Mouse (Mus musculus): ENCODE results near the gene Sept7. TPM values are rescaled to one million over a fixed set of nuclear protein-coding genes. Genes with fewer than 3 reads are reported as not detected.
A peak's percentile ranks its signal among the peaks of the same experiment; 100 is the strongest.

Sept7 gene
- polyA plus RNA-seq, 1 experiment from 2014 or later = 233 TPM

DNA sequence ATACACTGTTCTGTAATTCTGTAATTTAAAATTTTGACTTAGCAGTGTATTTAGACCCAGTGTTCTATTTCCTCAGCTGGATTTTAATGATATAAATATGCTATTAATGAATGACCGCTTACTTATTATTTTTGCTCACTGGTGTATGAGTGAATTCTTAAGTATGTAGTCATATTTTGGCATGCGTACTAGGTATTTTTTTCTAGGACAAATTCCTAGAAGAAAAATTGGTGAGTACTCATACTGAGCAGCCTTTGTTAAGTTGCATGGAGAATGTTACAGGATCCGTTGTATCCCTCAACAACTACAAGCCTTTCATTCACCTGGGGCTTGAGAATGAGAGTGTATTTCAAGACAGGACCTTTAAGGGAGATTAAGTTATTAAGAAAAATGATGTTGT lies 10.0 kb upstream of the Sept7 start:
- Histone ChIP-seq H3K4me1 (no peaks in the 10 kb centered on the region), H3K27ac (no peak overlapping the region), H3K4me3 (no peak overlapping the region), H3K27me3 (ENCODE audit: low read depth, poor library complexity, severe bottlenecking) (no peaks in the 10 kb centered on the region), H3K36me3 (no peaks in the 10 kb centered on the region), H3K9me3 (replicated peaks) (no peaks in the 10 kb centered on the region)
- DNase-seq (ENCODE audit: low spot score) = no peak
- WGBS = 94% methylated on average over 3 of the region's 3 CpGs

DNA sequence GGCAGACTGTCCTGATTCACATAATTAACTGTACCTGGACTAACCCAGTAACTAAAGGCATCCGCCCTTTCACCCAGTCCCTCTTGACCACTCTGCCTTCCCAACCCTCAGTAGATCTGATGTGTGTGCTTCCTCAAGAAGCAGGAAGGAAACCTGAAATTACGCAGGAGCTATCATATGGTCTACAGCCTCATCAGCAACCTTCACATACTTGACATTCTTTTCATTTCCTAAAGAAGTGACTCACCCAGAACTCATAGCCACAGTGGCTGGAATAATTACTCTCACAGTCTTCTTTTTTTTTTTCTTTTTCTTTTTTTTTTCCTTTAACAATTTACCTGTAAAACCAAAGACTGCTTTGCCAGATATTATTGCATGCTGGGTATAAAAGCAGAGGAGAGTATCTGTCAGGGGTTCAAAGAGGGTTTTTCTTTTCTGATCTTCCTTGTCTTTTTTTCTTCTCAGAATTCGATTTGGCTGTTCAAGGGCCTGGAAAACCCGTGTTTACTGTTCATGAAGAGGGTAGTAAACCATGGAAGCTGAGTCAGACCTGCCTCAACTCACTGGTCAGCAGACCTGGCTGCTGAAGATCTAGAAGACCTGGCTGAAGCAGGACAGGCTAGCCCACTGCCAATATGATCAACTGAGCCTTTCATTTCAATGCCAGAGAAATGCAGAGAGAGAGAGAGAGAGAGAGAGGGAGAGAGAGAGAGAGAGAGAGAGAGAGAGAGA lies 8.1 kb upstream of the Sept7 start:
- Histone ChIP-seq H3K4me1 (no peaks in the 10 kb centered on the region), H3K9me3 (replicated peaks) (no peaks in the 10 kb centered on the region), H3K4me3 (no peak overlapping the region), H3K36me3 (no peaks in the 10 kb centered on the region), H3K27me3 (ENCODE audit: low read depth, poor library complexity, severe bottlenecking) (no peaks in the 10 kb centered on the region), H3K27ac (no peak overlapping the region)
- 66% methylated on average over 4 of the region's 4 CpGs for WGBS
- DNase-seq (ENCODE audit: low spot score) = no peak

DNA sequence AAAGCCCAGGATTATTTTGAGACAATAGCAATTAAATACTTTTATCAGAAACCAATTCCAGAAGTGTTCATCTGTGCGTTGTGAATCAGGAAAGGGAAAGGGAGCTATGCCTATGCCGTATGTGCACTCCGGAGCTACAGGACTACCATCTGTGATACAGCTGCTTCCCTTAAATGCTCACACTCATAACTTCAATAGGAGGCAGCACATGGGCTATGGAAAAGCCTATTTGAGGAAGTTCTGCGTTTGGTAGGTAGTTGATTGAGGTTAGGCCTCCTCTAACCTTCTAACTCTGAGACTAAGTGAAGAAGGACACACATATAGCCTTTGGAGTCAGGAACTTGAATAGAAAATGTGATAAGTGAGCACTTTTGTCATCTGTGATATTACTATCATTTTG lies 7.1 kb upstream of the Sept7 start:
- no peaks in the 10 kb centered on the region for H3K4me1 ChIP-seq

DNA sequence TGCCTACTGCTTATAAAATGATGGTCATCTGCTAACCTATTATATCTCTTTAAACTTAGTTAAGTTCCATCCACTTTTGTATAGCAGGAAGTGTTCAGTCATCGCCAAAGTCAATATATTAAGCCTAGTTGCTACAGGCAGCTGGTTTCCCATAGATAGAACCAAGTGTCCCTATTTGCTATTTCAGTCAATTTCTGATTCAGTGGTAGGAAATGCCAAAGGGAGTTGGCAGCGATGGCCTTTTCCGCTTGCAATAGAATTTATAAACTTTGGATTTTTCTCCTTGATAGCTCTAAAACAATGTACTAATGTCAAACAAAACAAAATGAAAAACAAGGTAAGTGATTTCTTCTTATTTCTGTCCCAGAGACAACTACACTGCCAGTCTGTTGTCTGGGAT lies 5.7 kb upstream of the Sept7 start:
- peaks cover 5% of the 10 kb centered on the region for H3K4me1 ChIP-seq
- H3K4me3 ChIP-seq = no peak overlapping the region
- H3K36me3 ChIP-seq = no peaks in the 10 kb centered on the region
- no peaks in the 10 kb centered on the region for H3K9me3 ChIP-seq (replicated peaks)
- no peak overlapping the region for H3K27ac ChIP-seq
- WGBS = 95% methylated on average over 3 of the region's 3 CpGs
- H3K27me3 ChIP-seq (ENCODE audit: low read depth, poor library complexity, severe bottlenecking) = no peaks in the 10 kb centered on the region
- DNase-seq (ENCODE audit: low spot score) = no peak

More for the DNA sequence above, 7.1 kb upstream of the Sept7 start:
- Histone ChIP-seq H3K4me3 (no peak overlapping the region), H3K36me3 (no peaks in the 10 kb centered on the region), H3K27me3 (ENCODE audit: low read depth, poor library complexity, severe bottlenecking) (no peaks in the 10 kb centered on the region), H3K9me3 (replicated peaks) (no peaks in the 10 kb centered on the region), H3K27ac (no peak overlapping the region)
- no peak for DNase-seq (ENCODE audit: low spot score)
- WGBS = 86% methylated on average over 4 of the region's 4 CpGs

DNA sequence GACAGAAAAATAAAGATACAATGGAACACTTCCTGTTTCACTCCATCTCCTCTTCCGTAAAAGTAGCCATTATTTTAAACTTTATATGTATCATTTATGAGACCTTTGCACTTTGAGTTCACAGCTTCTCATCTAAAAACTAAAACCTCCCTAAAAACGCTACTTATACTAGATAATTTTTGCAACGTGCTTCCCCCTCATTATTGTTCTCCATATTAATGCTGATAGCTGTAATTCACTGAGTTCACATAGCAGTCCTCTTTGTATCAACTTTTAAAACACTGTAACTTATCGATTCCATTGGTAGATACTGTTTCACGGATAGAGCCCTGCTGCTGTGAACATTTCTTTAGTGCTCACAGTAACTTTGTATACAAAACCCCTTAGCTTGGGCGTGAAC lies 1.1 kb upstream of the Sept7 start:
- H3K27me3 ChIP-seq (ENCODE audit: low read depth, poor library complexity, severe bottlenecking) = no peaks in the 10 kb centered on the region
- H3K27ac ChIP-seq = peak overlapping the region; percentile 99
- peaks cover 14% of the 10 kb centered on the region for H3K4me1 ChIP-seq
- no peaks in the 10 kb centered on the region for H3K9me3 ChIP-seq (replicated peaks)
- H3K36me3 ChIP-seq = no peaks in the 10 kb centered on the region
- no peak for DNase-seq (ENCODE audit: low spot score)
- peak overlapping the region; percentile 100 for H3K4me3 ChIP-seq
- 21% methylated on average over 6 of the region's 6 CpGs for WGBS

DNA sequence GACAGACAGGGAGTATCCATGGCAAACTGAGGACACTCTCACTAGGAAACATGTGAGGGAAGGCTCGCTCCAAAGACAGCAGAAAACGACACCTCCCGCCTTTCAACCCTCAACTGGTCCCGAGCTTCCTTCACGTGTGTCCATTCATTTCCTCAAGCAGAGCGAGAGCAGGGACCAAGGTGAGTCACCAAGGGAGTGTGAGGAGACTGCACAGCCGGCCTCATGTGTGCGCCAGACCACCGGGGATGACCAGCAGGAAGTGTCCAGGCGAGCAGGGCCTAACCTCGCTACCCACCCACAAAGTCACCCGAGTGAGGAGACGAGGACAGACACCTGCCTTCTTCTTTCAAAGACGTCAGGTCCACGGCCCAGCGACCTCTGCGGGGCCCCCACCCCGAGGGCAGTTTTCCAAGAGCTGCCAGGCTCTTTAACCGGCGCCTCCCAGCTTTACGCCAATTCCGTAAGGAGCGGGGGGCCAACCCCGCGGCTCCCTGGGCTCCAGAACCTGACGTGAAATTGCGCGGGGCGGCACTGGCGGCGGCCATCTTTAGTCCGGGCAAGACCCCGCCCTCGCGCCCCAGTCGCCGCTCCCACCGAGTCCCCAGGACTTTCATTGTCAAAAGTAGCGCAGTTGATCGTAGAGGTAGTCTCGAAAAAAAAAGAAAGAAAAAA lies 492 bp upstream of the Sept7 start:
- Histone ChIP-seq H3K27me3 (ENCODE audit: low read depth, poor library complexity, severe bottlenecking) (no peaks in the 10 kb centered on the region), H3K36me3 (no peaks in the 10 kb centered on the region), H3K4me1 (peaks cover 14% of the 10 kb centered on the region), H3K4me3 (peak overlapping the region; percentile 100), H3K9me3 (replicated peaks) (no peaks in the 10 kb centered on the region), H3K27ac (peak overlapping the region; percentile 99)
- WGBS = 0% methylated on average over 41 of the region's 41 CpGs
- DNase-seq (ENCODE audit: low spot score) = peak; percentile 93

DNA sequence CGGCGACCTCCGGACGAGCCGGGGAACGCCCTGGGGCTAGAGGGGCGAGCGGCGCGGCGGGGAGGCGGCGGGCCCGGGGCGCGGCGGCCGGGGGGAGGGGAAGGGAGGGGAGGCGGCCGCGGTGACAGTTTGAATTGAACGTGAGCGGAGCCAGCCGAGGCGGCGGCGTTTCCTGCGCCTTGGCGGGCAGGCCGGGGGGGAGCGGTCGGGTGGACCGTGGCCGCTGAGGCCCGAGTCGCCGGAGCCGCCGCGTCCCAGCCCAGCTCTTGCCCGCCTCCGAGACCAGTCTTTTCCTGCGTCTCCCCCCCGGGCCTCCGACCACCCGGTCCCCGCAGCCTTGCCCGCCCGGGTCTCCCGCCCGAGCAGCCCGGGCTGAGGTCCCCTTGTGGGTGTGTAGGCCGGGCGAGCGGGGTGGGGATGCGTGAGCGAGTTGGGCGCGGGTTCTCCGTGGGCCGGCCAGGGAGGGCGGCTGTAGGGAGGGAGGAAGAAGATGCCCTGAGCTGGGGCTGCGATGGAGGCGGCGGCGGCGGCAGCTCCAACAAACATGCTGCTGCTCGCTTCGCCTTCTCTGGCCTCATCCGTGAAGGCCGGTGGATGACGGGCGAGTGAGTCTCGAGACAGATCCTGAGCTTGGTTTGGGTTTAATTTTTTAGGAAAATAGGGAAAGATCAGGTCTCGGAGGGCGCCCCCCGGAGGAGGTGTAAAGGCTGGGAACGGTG lies 679 bp downstream of the Sept7 start:
- Histone ChIP-seq H3K4me3 (peak overlapping the region; percentile 100), H3K27me3 (ENCODE audit: low read depth, poor library complexity, severe bottlenecking) (no peaks in the 10 kb centered on the region), H3K36me3 (no peaks in the 10 kb centered on the region), H3K4me1 (peaks cover 14% of the 10 kb centered on the region), H3K9me3 (replicated peaks) (no peaks in the 10 kb centered on the region), H3K27ac (peak overlapping the region; percentile 99)
- DNase-seq (ENCODE audit: low spot score) = peak; percentile 68
- 3% methylated on average over 63 of the region's 78 CpGs for WGBS

DNA sequence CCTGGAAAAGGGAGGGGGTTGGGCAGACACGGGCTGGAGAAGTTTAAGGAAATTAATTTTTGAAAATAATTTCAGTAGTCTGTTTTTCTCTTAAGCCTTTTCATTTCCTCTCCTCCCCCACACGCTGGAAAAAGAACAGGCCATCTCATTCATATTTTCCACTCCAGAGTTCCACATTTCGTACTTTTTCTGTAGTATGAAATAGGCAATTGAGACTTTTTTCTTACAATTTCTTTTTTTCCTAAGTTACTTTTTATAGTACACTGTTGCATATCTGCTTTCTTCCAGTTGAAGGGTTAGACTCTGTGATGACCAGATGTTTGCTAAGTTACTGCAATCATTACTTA lies 1.2 kb downstream of the Sept7 start:
- WGBS = 18% methylated on average over 3 of the region's 3 CpGs
- H3K27me3 ChIP-seq (ENCODE audit: low read depth, poor library complexity, severe bottlenecking) = no peaks in the 10 kb centered on the region
- H3K36me3 ChIP-seq = no peaks in the 10 kb centered on the region
- H3K27ac ChIP-seq = peak overlapping the region; percentile 99
- no peak for DNase-seq (ENCODE audit: low spot score)
- no peaks in the 10 kb centered on the region for H3K9me3 ChIP-seq (replicated peaks)
- H3K4me3 ChIP-seq = peak overlapping the region; percentile 100
- peaks cover 14% of the 10 kb centered on the region for H3K4me1 ChIP-seq

DNA sequence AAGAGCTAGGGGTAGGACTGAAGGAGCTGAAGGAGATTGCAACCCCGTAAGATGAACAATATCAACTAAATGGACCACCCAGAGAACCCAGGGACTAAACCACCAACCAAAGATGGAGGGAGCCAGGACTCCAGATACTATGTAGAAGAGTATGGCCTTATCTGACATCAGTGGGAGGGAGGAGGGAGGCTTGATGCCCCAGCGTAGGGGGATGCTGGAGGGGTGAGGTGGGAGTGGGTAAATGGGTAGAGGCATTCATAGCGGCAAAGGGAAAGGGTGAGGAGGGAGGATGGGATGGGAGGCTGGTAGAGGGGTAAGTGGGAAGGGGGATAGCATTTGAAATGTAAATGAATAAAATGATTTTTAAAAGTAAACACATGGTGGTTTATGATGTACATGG lies 8.2 kb downstream of the Sept7 start:
- Histone ChIP-seq H3K4me3 (no peak overlapping the region), H3K4me1 (no peaks in the 10 kb centered on the region), H3K9me3 (replicated peaks) (no peaks in the 10 kb centered on the region), H3K27ac (no peak overlapping the region), H3K27me3 (ENCODE audit: low read depth, poor library complexity, severe bottlenecking) (no peaks in the 10 kb centered on the region), H3K36me3 (peaks cover 11% of the 10 kb centered on the region)
- 90% methylated on average over 3 of the region's 3 CpGs for WGBS
- DNase-seq (ENCODE audit: low spot score) = no peak

DNA sequence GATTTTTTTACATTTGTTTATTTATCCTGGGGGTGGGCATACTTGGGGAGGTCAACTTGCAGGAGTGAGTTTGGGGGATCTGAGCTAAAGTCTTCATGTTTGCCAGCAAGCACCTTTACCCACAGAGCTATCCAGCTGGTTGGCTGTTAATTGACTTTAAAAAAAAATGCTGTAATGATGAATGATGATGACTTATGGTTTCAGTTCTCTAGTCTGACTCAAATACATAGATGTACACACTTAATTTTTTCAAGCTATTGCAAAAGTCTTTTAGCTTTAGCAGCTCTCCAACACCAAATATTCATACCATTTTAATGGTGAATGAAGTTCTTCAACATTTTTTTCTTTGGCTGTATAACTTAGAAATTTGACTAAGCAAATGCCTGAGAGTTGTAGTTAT lies 8.7 kb downstream of the Sept7 start:
- no peak overlapping the region for H3K27ac ChIP-seq
- no peaks in the 10 kb centered on the region for H3K27me3 ChIP-seq (ENCODE audit: low read depth, poor library complexity, severe bottlenecking)
- no peaks in the 10 kb centered on the region for H3K9me3 ChIP-seq (replicated peaks)
- no peak for DNase-seq (ENCODE audit: low spot score)
- H3K4me3 ChIP-seq = no peak overlapping the region
- H3K36me3 ChIP-seq = peaks cover 16% of the 10 kb centered on the region
- H3K4me1 ChIP-seq = no peaks in the 10 kb centered on the region

DNA sequence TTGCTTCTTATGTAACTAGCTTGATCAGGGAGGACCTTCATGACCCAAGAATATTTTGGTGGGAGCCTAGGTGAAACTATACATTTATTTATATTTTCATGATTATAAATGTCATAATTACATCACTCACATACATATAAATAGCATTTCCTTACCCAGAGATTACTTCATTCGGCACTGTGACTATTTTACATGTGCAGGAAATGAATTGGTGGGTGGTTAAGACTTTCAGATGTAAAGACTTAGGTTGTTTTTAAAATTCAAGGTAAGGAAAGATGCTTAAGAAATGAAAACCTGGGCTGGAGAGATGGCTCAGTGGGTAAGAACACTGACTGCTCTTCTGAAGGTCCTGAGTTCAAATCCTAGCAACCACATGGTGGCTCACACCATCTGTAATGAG lies 9.8 kb downstream of the Sept7 start:
- H3K9me3 ChIP-seq (replicated peaks) = no peaks in the 10 kb centered on the region
- H3K27ac ChIP-seq = no peak overlapping the region
- no peaks in the 10 kb centered on the region for H3K4me1 ChIP-seq
- H3K36me3 ChIP-seq = peaks cover 27% of the 10 kb centered on the region
- no peaks in the 10 kb centered on the region for H3K27me3 ChIP-seq (ENCODE audit: low read depth, poor library complexity, severe bottlenecking)
- 90% methylated on average over 1 of the region's 1 CpGs for WGBS
- no peak overlapping the region for H3K4me3 ChIP-seq
- no peak for DNase-seq (ENCODE audit: low spot score)

DNA sequence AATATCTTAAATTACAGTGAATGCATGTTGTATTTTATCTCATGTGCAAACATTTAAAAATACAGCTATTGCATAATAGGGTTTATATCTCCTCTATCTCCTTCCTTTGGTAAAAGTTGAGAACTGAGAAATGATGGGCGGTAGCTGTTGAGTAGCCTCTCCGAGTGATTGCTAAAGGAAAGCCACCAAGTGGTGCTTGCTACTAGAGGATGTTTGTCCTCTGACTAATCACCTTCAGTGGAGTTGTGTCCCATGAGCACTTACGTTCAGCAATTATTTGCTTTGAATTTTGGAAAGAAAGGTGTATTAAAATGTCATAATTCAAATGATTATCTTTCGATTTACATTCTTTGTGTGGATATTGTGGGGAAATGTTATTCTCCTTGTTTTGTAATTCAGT lies 13.6 kb downstream of the Sept7 start:
- peaks cover 48% of the 10 kb centered on the region for H3K36me3 ChIP-seq
- H3K4me1 ChIP-seq = no peaks in the 10 kb centered on the region
- no peak for DNase-seq (ENCODE audit: low spot score)
- WGBS = 96% methylated on average over 4 of the region's 4 CpGs
- no peak overlapping the region for H3K4me3 ChIP-seq
- no peaks in the 10 kb centered on the region for H3K9me3 ChIP-seq (replicated peaks)
- no peaks in the 10 kb centered on the region for H3K27me3 ChIP-seq (ENCODE audit: low read depth, poor library complexity, severe bottlenecking)
- H3K27ac ChIP-seq = no peak overlapping the region

DNA sequence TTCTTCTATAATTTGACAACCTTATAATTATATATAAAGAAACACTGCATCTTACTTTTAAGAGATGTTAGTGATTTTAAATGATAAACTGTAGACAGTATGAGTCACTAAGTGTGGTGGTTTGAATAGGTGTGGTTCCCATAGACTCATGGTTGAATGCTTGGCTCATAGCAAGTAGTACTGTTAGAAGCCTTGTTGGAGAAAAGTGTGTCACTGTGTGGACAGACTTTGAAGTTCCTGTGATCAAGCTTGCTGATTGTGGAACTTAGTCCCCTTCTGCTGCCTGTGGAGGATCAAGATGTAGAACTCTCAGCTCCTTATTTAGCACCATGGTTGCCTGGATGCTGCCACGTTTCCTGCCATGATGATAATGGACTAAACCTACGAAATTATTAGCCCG lies 14.9 kb downstream of the Sept7 start:
- Histone ChIP-seq H3K36me3 (peaks cover 61% of the 10 kb centered on the region), H3K27ac (no peak overlapping the region)
- 91% methylated on average over 3 of the region's 3 CpGs for WGBS

More for the DNA sequence above, 14.9 kb downstream of the Sept7 start:
- Histone ChIP-seq H3K9me3 (replicated peaks) (no peaks in the 10 kb centered on the region), H3K4me3 (no peak overlapping the region), H3K4me1 (no peaks in the 10 kb centered on the region), H3K27me3 (ENCODE audit: low read depth, poor library complexity, severe bottlenecking) (no peaks in the 10 kb centered on the region)
- no peak for DNase-seq (ENCODE audit: low spot score)
